Mouse (Mus musculus): Measurements from ENCODE around the gene Serpinb6c.

DNA sequence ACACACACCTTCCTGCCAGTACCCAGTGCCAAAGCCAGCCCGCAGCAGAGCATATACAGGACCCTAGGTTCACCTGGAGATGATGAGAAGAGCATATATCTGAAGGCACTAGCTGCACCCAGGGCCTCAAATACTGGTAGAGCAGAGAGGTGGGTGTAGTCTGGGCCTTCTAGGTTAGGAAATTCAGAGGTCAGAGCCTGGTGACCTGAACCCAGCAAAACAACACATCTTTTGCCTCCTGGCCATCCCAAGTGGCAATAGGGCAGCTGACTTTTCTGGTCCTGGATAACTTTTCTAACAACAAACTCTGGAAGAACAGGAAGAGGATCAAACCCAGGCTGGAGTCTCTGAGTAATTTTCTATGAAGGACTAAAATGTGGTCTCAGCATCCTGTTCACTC lies 62.2 kb downstream of the Serpinb6c start, which contains the start of gene Serpinb6e:
- no peak for TF ChIP-seq ZNF384 (IDR thresholded peaks at IDR 0.05; ENCODE audit: low read depth, low read length)
- TF ChIP-seq ZC3H11A (IDR thresholded peaks at IDR 0.05; ENCODE audit: borderline replicate concordance, low read depth, low read length): no peak
- TF ChIP-seq HCFC1 (IDR thresholded peaks at IDR 0.05; ENCODE audit: borderline replicate concordance, insufficient read depth, low read length): no peak
- TF ChIP-seq MAFK (IDR thresholded peaks at IDR 0.05; ENCODE audit: insufficient read depth, low read depth, low read length): no peak

All from ES-E14 (cell line).